Mouse (Mus musculus) forebrain, embryonic 12.5 days (tissue): ENCODE results near the gene Stap2. TPM values are rescaled to one million over a fixed set of nuclear protein-coding genes. Genes with fewer than 3 reads are reported as not detected.
A peak's percentile ranks its signal among the peaks of the same experiment; 100 is the strongest.

Experiments used
- ATAC-seq: fragments of 200-750 bp; cut with Nextera tagmentation; 2 replicates; pipeline ENCODE4 v1.8.0; 2017; ENCODE audit warnings: moderate TSS enrichment; ENCODE audit not compliant: low FRiP score
- H3K27ac ChIP-seq: fragments of 300-500 bp; sonication (generic); 2 replicates; pipeline ENCODE4 v1.5.1; 2016; ENCODE audit warnings: mild to moderate bottlenecking
- H3K27me3 ChIP-seq: fragments of 300-500 bp; sonication (generic); 2 replicates; pipeline ENCODE4 v1.6.1; 2016; ENCODE audit warnings: mild to moderate bottlenecking
- H3K36me3 ChIP-seq: fragments of 300-500 bp; sonication (generic); replicated peaks from 2 replicates; pipeline ENCODE4 v1.6.1; 2016; ENCODE audit warnings: mild to moderate bottlenecking
- H3K4me1 ChIP-seq: fragments of 300-500 bp; sonication (generic); 2 replicates; pipeline ENCODE4 v1.6.1; 2016
- H3K4me2 ChIP-seq: fragments of 300-500 bp; sonication (generic); 2 replicates; pipeline ENCODE4 v1.6.1; 2016; ENCODE audit warnings: mild to moderate bottlenecking, moderate library complexity
- H3K4me3 ChIP-seq: fragments of 300-500 bp; sonication (generic); replicated peaks from 2 replicates; pipeline ENCODE4 v1.5.1; 2016; ENCODE audit warnings: mild to moderate bottlenecking
- H3K9ac ChIP-seq: fragments of 300-500 bp; sonication (generic); 2 replicates; pipeline ENCODE4 v1.6.1; 2016; ENCODE audit warnings: mild to moderate bottlenecking
- H3K9me3 ChIP-seq: fragments of 300-500 bp; sonication (generic); 2 replicates; pipeline ENCODE4 v1.6.1; 2016
- WGBS: fragments of 180-500 bp; shearing (Covaris S2); methylation state at CpG from one replicate; pipeline ENCODE4 v1.1.7; 2016; 5-methylcytosine and 5-hydroxymethylcytosine counted together
- polyA plus RNA-seq: library from polyadenylated mRNA; unstranded; fragments of >200 nt; fragmentation: Nextera tagmentation; extraction: Ambion mirVana; gene quantifications from 2 replicates; pipeline ENCODE4 v1.2.1, GENCODE M21; 2016

Stap2 gene
- polyA plus RNA-seq, 1 experiment from 2014 or later: 4.2 TPM

DNA sequence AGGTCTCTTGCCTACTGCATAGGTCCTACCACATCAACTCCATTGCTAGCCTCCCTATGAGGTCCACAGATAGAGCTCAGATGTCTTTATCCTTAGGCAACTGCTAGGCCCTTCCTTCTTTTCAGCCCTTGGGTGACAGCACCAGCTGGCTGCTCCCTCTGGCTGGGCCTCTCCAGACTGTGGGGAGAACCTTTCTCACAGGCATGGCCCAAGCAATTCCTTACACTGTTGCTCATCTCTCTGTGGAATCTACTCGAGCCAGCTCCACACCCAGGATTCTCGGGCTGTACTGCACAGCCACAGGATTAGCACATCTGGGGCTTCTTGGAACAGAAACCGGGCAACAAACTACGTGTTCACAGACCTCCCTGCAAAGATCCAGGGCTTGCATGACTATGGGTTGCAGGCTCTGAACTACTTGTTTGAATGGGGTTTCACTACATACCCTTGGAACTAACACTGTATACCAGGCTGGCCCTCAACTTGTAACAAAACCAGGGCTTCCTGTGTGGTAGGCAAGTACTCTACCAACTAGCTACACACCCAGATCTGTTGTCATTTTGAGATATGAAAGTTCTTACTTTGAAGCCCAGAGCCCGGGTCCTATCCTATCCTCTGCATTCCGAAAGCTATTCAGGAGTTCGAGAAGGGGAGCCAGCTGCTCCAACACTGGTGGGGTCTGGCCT is 28.8 kb upstream of the Stap2 start:
- WGBS: 92% methylated on average over 7 of the region's 7 CpGs
- Histone ChIP-seq H3K9me3 (no peaks in the 10 kb centered on the region), H3K4me1 (peaks cover 31% of the 10 kb centered on the region), H3K9ac (0 out of 2 replicates have a peak overlapping the region, but pooled peaks have one; percentile 7), H3K4me2 (no peak overlapping the region), H3K27me3 (no peaks in the 10 kb centered on the region), H3K36me3 (peaks cover 45% of the 10 kb centered on the region), H3K27ac (no peak overlapping the region), H3K4me3 (no peak overlapping the region)
- ATAC-seq: no peak

DNA sequence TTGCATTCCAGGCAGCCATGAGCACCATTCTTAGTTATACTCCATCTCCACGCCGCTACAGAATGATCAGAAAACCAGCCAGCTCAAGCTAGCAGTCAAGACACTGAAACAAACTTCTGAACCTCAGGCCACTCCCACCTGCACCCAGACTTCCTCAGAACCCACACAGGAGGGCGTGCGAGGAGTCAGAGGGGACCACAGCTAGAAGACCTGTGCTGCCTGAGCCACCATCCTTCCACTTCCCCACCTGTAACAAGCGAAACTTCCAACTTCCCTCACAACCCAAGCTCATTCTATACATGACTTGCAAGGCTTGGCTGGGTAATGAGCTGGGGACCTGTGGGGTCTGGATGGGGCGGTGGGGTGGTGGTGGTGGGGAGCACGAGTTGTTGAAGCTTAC is 27.4 kb upstream of the Stap2 start:
- Histone ChIP-seq H3K36me3 (peaks cover 58% of the 10 kb centered on the region), H3K4me3 (no peak overlapping the region), H3K4me2 (no peak overlapping the region), H3K9ac (0 out of 2 replicates have a peak overlapping the region, but pooled peaks have one; percentile 0), H3K27me3 (no peaks in the 10 kb centered on the region), H3K27ac (no peak overlapping the region), H3K4me1 (peaks cover 31% of the 10 kb centered on the region), H3K9me3 (no peaks in the 10 kb centered on the region)
- 82% methylated on average over 7 of the region's 7 CpGs for WGBS
- ATAC-seq: no peak

DNA sequence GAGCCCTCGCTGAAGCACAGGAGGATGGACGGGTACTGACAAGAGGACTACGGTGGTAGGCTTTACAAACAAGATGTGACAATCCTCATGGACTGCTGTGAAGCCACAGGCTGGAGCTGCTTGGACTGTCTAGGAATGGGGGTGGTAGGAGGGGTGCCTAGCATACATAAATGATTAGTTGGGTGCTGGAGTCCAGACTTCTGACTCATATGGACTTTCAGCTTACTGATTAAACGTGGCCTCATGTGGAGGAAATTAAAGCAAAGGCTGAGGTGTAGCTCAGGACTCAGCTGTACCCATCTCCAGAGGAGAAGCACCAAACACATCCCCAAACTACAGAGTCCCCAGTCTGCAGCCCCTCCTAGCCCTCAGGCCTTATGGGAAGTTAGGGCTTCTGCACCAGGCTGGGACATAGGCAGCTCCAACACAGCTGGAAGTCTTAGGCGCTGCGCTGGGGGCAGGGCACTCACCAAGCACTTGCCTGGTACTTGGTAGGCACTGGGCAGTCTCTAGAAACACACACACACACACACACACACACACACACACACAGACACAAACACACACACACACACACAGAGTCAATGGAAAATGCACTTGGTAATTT is 26.8 kb upstream of the Stap2 start:
- H3K4me1 ChIP-seq: peaks cover 31% of the 10 kb centered on the region
- H3K9me3 ChIP-seq: no peaks in the 10 kb centered on the region
- H3K9ac ChIP-seq: 0 out of 2 replicates have a peak overlapping the region, but pooled peaks have one; percentile 0
- peaks cover 59% of the 10 kb centered on the region for H3K36me3 ChIP-seq
- WGBS: 83% methylated on average over 6 of the region's 6 CpGs
- no peak for ATAC-seq
- no peak overlapping the region for H3K27ac ChIP-seq
- H3K27me3 ChIP-seq: no peaks in the 10 kb centered on the region
- H3K4me3 ChIP-seq: no peak overlapping the region
- H3K4me2 ChIP-seq: no peak overlapping the region

DNA sequence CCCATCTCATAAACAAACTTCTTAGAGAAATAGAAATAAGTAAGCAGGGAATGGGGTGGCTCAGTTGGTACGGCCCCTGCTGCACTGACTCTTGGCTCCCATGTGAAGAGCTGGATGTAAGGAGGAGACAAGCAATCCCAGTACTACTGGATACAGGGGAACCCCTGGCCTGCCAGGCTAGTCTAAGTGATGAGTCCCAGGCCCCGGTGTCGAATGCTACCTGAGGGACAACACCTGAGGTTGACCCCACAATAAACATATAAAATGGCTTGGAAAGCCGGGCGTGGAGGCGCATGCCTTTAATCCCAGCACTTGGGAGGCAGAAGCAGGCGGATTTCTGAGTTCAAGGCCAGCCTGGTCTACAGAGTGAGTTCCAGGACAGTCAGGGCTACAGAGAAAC is 26.0 kb upstream of the Stap2 start:
- no peak overlapping the region for H3K27ac ChIP-seq
- no peak overlapping the region for H3K4me2 ChIP-seq
- 94% methylated on average over 7 of the region's 7 CpGs for WGBS
- H3K9me3 ChIP-seq: no peaks in the 10 kb centered on the region
- no peaks in the 10 kb centered on the region for H3K27me3 ChIP-seq
- peaks cover 31% of the 10 kb centered on the region for H3K4me1 ChIP-seq
- no peak overlapping the region for H3K9ac ChIP-seq
- no peak for ATAC-seq
- H3K36me3 ChIP-seq: peaks cover 59% of the 10 kb centered on the region
- H3K4me3 ChIP-seq: no peak overlapping the region

DNA sequence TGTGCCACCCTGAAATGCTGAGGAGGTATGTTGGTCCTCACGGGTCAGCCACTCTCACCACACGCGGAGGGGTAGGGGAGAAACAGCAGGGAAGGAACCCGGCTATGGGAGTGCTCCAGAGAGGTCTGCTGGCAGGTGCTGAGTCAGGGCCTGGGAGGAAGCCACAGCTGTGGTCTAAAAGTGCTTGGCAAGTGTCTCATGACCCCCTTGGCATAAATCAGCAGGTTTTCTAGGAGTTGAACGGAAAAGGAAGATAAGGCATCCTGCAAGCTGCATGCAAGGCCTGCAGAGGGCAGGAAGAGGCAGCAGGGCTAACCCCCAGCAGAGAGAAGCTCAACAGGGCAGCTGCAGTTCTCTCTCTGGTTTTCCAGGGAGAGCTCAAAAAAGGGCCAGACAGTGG is 25.5 kb upstream of the Stap2 start:
- Histone ChIP-seq H3K9me3 (no peaks in the 10 kb centered on the region), H3K4me2 (no peak overlapping the region), H3K27me3 (no peaks in the 10 kb centered on the region), H3K9ac (no peak overlapping the region), H3K4me3 (no peak overlapping the region), H3K4me1 (peaks cover 31% of the 10 kb centered on the region), H3K36me3 (peaks cover 59% of the 10 kb centered on the region), H3K27ac (no peak overlapping the region)
- ATAC-seq: no peak
- WGBS: 83% methylated on average over 5 of the region's 5 CpGs

DNA sequence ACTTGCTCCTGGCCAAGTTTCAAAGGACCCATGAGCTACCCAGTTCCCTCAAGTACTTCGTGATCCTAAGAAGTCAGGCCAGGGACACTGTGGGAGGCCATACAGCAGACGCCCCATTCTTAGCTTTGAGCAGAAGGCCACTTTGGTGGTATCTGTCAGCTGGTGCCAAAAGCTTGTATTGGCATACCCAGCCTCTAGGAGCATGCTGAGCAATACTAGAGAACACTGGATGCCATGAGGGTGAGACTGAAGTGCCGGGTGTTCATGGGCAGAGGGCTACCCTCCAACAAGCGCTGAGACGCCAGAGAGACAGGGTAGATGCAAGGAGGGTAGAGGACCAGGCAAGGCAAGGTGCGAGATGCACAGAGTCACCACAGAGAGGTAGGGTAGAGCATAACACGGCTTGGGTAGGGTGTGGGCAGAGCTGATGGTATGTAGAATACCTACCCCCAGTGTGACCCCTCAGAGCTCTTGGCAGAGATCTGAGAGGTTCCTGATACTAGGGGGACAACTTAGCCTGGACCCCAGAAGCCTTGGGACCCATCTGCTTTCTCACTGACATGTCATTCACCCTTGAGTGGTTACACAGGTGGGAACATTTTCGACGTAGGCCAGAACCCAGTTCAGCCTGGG is 25.0 kb upstream of the Stap2 start:
- H3K27ac ChIP-seq: no peak overlapping the region
- no peak overlapping the region for H3K9ac ChIP-seq
- peaks cover 59% of the 10 kb centered on the region for H3K36me3 ChIP-seq
- no peak for ATAC-seq
- peaks cover 26% of the 10 kb centered on the region for H3K4me1 ChIP-seq
- no peak overlapping the region for H3K4me3 ChIP-seq
- 95% methylated on average over 9 of the region's 9 CpGs for WGBS
- no peaks in the 10 kb centered on the region for H3K27me3 ChIP-seq
- H3K4me2 ChIP-seq: no peak overlapping the region
- H3K9me3 ChIP-seq: no peaks in the 10 kb centered on the region

DNA sequence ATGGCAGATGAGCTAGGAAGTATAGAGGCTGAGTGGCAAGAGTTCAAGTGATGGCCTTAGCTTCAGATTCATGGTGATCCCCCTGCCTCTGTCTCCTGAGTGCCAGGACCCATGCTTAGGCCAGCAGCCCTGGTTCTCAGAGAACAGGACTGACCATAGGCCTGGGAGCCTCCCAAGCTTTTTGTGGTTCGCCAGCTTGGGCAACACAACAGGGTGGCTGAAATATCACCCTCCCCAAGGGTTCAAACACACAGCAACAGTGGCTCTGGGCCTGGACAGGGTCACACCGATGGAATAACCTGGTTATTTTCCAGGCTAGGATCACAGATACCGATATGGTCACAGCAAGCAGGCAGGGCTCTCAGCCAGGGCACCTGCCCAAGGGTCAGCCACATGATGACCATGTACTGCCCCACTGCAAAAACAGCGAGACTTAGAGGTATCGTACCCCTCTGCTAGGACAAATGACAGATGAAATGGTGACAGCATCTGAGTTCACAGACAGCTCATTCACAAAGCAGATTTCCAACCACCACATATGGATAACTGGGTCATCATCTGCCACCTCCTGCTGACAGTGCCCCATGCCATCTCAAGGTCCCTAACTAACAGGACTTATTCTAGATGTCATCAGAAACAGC is 22.5 kb upstream of the Stap2 start:
- Histone ChIP-seq H3K36me3 (peaks cover 47% of the 10 kb centered on the region), H3K9ac (peak overlapping the region; percentile 12; the same call in 1 of the 2 replicates)

DNA sequence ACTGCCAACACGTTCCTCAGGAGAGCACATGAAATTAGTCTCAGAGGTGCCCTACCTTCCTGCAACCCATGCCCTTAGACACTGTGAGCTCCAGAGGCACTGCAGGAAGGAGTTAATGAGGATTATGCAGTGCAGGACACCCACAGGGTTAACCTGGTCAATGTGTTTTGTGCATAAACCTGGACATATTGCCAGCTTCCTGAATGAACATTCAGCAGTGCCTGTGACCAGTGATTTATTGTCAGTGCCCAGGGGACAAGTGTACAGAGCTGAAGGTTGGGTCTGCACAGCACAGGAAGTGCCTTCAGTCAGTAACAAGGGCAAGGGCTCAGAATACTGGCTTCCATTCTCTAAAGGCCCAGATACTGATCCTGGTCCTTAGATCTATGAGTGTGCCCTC is 21.5 kb upstream of the Stap2 start:
- H3K36me3 ChIP-seq: peaks cover 42% of the 10 kb centered on the region
- no peak overlapping the region for H3K4me3 ChIP-seq
- H3K9ac ChIP-seq: no peak overlapping the region
- H3K27me3 ChIP-seq: no peaks in the 10 kb centered on the region
- no peak for ATAC-seq
- no peaks in the 10 kb centered on the region for H3K9me3 ChIP-seq
- 68% methylated on average over 1 of the region's 1 CpGs for WGBS
- H3K4me1 ChIP-seq: peaks cover 18% of the 10 kb centered on the region; the same call in 1 of the 2 replicates
- no peak overlapping the region for H3K27ac ChIP-seq
- H3K4me2 ChIP-seq: no peak overlapping the region

More for the DNA sequence above, 22.5 kb upstream of the Stap2 start:
- WGBS: 95% methylated on average over 5 of the region's 5 CpGs
- H3K27me3 ChIP-seq: no peaks in the 10 kb centered on the region
- no peak overlapping the region for H3K27ac ChIP-seq
- ATAC-seq: no peak
- H3K9me3 ChIP-seq: no peaks in the 10 kb centered on the region
- peaks cover 15% of the 10 kb centered on the region for H3K4me1 ChIP-seq
- H3K4me2 ChIP-seq: no peak overlapping the region
- H3K4me3 ChIP-seq: no peak overlapping the region

DNA sequence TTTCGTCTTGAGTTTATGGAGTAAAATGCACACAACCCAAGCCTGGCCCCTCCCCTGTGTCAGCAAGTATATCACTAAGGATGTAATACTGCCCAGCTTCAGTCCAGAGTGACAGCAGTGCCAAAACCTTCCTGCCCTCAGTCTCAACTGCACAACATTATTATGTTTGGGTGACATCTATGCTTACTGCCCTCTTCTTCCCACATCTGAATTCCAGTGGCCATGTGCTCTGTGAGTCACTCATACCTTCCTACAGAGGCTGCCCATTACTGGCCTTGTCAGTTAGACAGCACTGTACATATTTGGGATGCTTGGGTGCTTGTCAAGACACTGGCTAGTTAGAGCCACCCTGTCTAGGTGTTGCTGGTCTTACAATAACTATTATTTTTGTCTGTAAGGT is 20.9 kb upstream of the Stap2 start:
- whole genome bisulfite sequencing: 95% methylated on average over 1 of the region's 1 CpGs
- peaks cover 19% of the 10 kb centered on the region; the same call in 1 of the 2 replicates for H3K4me1 ChIP-seq
- H3K4me3 ChIP-seq: no peak overlapping the region
- H3K9me3 ChIP-seq: no peaks in the 10 kb centered on the region
- ATAC-seq: no peak
- no peak overlapping the region for H3K9ac ChIP-seq
- no peak overlapping the region for H3K27ac ChIP-seq
- no peaks in the 10 kb centered on the region for H3K27me3 ChIP-seq
- peaks cover 39% of the 10 kb centered on the region for H3K36me3 ChIP-seq
- no peak overlapping the region for H3K4me2 ChIP-seq

DNA sequence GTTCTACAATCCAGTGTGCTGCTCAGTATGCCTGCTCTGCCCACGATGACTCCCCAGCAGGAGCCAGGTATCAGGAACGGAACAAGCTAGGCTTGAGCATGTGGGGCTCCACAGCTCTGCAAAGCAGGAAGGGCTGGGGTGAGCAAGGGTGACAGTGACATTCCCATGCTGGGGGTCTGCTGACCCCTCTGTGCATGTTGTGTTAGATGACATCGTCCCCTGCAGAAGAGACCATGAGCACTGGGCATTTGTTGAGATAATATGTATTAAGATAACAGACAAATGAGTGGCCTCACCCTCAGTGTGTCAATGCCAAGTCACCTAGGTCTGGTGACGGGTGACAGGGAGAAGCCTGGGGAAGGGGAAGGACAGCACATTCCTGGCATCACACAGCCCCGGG is 19.5 kb upstream of the Stap2 start:
- H3K36me3 ChIP-seq: peaks cover 31% of the 10 kb centered on the region
- H3K4me1 ChIP-seq: peaks cover 19% of the 10 kb centered on the region; the same call in 1 of the 2 replicates
- no peak overlapping the region for H3K27ac ChIP-seq
- no peak overlapping the region for H3K9ac ChIP-seq
- no peaks in the 10 kb centered on the region for H3K9me3 ChIP-seq
- no peak for ATAC-seq
- H3K4me2 ChIP-seq: no peak overlapping the region
- WGBS: 88% methylated on average over 5 of the region's 5 CpGs
- H3K4me3 ChIP-seq: no peak overlapping the region
- no peaks in the 10 kb centered on the region for H3K27me3 ChIP-seq

DNA sequence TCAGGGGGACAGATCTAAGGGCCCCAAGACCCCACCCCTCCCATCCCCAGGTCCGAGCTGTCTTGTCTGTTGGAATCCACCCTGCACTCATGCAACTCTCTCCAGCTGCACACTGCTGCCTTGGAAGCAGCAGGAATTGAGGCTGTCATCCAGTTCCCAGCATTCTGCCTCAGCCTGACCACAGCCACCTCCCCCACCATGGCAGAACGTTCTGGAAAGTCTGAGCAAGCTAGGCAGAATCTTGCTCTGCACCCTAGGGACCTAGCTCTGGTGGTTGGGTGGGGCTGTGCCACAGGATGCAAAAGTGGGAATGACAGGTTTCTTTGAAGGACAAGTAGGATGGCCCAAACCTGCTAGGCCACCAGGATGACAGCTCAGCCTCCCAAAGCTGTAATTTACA is 19.1 kb upstream of the Stap2 start:
- no peak for ATAC-seq
- Histone ChIP-seq H3K27ac (no peak overlapping the region), H3K27me3 (no peaks in the 10 kb centered on the region), H3K4me3 (no peak overlapping the region), H3K4me1 (peaks cover 19% of the 10 kb centered on the region; the same call in 1 of the 2 replicates), H3K4me2 (no peak overlapping the region), H3K9ac (no peak overlapping the region), H3K9me3 (no peaks in the 10 kb centered on the region), H3K36me3 (peaks cover 29% of the 10 kb centered on the region)
- 80% methylated on average over 2 of the region's 2 CpGs for WGBS

DNA sequence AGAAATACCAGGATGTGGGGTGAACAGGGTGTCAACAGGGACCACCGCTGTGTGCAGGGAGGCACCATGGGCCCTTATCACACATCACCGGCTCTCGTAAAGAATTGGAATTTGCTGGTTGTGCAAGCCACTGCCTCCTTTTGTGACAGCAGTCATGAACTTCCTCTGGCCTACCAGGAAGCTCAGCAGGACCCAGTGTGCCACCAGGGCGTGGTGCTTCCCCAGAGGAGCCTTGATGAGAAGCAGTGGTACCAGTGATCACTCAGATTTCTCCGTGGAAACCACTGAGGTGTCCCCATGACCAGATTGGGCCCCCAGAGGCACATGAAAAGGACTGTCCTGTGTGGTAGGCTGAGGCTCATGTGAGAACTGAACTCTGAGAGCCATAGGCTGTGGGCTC is 18.0 kb upstream of the Stap2 start:
- no peak overlapping the region for H3K4me2 ChIP-seq
- H3K27me3 ChIP-seq: no peaks in the 10 kb centered on the region
- no peak for ATAC-seq
- H3K27ac ChIP-seq: no peak overlapping the region
- H3K4me3 ChIP-seq: no peak overlapping the region
- H3K36me3 ChIP-seq: peaks cover 29% of the 10 kb centered on the region
- no peak overlapping the region for H3K9ac ChIP-seq
- H3K9me3 ChIP-seq: no peaks in the 10 kb centered on the region
- 91% methylated on average over 5 of the region's 5 CpGs for whole genome bisulfite sequencing
- peaks cover 19% of the 10 kb centered on the region; the same call in 1 of the 2 replicates for H3K4me1 ChIP-seq
